Mouse (Mus musculus): ENCODE results near the gene Bco2. TPM values are rescaled to one million over a fixed set of nuclear protein-coding genes. Genes with fewer than 3 reads are reported as not detected.

The Bco2 gene
- 0.17 and 0.19 TPM in 2 replicates for polyA plus RNA-seq (2015; fragmentation: Nextera tagmentation; extraction: Ambion mirVana)

GRCm38 (mm10) chr9:50555094-50555446, at the start of gene Bco2:
Gene Bco2 (minus strand): TSS chr9:50555181.

DNA sequence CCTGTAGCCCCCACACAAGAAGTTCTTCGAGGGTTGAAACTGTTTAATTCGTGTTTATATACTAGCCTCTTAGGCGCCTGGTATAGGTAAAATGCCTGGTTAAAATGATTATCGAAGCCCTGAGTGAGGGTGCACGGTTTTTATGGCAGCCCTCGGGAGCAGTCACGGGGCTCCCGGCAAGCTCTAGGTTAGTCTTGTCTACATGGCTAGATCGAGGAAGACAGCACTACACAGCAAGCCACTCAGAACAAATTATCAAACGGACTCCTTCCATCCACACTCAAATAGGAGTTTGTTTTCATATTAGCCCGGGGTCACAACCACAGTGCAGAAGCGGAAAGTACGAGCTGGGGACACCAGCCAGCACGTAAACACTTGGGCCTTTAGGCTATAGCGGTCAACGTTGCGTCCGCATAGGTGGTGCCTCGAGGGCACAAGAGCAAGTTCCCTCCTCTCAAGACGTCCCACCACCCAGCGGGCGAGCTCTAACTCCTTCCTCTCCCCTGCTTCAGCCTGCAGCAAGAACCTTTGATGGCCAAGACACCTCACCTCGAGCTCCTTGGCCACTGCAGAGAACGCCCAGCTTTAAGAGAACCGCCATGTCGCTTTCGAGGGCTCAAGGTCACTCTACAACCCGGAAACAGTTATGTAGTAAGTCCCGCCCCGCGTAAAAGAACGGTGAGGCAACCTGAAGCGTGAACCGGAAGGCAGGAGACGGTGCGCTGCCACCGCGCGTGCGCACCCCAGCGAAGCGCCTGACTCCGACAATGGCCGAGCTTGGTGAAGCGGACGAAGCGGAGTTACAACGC, 48.4 kb upstream of the Bco2 start, which contains the start of the genes Sdhd and Timm8b:
Sdhd (minus strand) TSS at position 624 of the 809 bp plus-strand sequence.
Timm8b (plus strand) TSS at position 722 of the 809 bp plus-strand sequence.

DNA sequence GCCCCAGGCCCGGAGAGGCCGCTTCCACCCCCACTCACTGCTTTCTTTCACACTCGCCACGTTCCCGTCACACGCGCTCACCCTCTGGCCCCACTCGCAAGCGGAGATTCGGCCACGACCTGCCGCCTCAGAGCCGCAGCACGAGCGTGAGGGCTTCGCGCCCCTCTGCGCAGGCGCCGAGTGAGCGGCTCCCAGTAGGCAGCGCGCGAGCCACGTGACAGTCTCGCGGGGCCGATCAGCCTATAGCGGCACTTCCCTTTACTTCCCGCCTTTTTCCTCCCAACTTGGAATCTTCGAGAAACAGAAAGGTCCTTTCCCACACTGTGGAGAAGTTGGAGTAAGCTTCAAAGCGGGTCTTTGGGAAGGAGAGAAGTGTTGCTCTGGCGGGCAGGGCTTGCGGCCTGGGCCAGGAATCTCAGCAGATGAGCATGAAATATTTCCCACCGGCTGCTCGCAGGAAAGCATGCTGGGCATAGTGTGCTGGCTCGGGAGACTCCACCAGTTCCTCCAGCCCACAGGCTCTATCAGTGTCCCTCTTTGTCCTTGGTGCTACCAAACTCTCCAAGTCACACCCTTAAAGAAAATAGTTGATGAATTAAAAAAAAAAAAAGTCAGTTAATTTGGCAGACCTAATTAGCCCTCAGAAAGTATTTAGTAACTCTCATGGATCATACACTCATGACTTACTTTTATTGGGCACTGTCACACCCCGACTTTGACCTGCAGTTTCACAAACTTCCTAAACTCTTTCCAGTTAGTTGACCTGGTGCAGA, 6.3 kb upstream of the Bco2 start, which contains the start of gene Tex12:
Tex12 (minus strand) TSS at position 181 of the 773 bp plus-strand sequence.

DNA sequence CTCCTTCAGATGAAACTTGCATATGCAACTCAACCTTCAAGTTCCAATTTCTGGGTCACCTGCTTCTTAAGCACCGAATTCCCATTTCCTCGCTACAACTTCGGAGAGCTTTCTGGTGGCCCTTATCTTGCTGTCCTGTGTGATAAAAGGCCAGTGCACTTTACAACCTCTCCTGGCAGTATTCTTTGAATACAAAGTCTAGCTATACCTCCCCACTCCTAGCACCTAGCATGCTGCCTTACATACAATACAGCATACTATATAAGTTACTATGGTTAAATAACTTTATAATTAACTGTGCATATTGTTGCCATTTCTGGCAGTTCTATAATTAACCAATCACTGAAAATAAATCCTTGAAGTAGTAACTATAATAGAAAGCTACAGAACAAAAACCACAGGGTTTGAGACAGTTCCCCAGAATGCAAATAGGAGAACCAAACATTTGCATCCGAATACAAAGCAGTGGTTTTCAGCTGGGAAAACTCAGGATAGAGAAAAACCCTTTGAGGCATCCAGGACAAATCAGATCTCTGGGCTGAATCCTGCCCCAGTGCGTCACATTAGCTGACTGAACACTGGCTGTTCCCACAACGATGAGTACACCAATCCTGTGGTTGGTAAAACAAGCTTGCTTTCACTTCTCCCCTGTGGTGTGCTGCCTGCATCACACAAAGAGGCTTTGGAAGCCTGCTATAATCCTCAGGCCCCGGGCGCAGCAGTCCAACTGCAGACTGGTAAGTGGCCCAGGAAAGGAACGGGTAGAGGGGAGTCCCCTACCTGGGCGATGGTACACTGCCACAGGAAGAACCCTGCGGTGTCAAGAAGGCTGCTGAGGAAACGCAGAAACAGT, 514 bp downstream of the Bco2 start, which contains the start of gene Il18:
Il18 (plus strand) TSS at position 587 of the 853 bp plus-strand sequence.

DNA sequence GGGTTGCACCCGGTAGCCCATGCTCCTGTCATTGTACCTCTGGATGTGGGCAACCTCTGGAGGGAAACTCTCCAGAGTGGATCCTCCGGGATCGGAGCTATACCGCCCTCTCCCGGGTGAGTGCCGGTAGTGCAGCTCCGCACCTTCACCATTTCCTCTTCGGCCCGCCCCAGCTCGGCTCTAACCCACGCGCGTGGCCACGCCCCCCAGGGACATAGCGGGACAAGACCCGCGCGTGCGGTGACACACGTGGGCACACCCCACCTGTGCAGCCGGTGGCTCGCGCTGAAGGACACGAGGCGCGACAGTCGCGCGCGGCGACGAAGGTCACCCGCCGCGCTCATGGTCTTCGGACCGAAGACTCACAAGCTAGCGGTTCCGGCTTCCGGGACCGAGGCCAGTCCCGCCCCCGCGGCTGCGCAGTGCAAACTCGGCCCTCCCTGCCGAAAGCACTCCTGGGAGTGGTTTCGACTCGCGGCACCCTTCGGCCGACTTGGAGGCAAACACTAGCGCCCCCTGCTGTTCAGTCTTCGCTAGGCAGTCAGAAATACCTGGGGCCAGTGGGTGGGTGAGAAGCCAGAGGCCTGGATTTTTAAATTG, 26.6 kb downstream of the Bco2 start, which contains the start of gene Pts:
Pts (minus strand) TSS at position 432 of the 600 bp plus-strand sequence.

GRCm38 (mm10) chr9:50494311-50494710, 60.7 kb downstream of the Bco2 start, which contains the start of gene Plet1:
Gene Plet1 (plus strand): TSS chr9:50494525.

Other genes starting within 250 kb of the Bco2 start
- 135 and 175 TPM in 2 replicates for gene Rpl10-ps3, start 210.2 kb downstream of the Bco2 start, polyA plus RNA-seq (2015; fragmentation: Nextera tagmentation; extraction: Ambion mirVana)
- 0.19 and 0.72 TPM in 2 replicates for gene Plet1, start 60.7 kb downstream of the Bco2 start, polyA plus RNA-seq (2015; fragmentation: Nextera tagmentation; extraction: Ambion mirVana)
- gene Pts, start 26.5 kb downstream of the Bco2 start, polyA plus RNA-seq (2015; fragmentation: Nextera tagmentation; extraction: Ambion mirVana) = 51.1 and 58.1 TPM in 2 replicates
- 4.8 and 8.2 TPM in 2 replicates for gene Il18, start 354 bp downstream of the Bco2 start, polyA plus RNA-seq (2015; fragmentation: Nextera tagmentation; extraction: Ambion mirVana)
- not detected in 2 replicates for gene Tex12, start 6.1 kb upstream of the Bco2 start, polyA plus RNA-seq (2015; fragmentation: Nextera tagmentation; extraction: Ambion mirVana)
- gene Sdhd, start 48.6 kb upstream of the Bco2 start, polyA plus RNA-seq (2015; fragmentation: Nextera tagmentation; extraction: Ambion mirVana) = 647 and 653 TPM in 2 replicates
- gene Timm8b, start 48.7 kb upstream of the Bco2 start, polyA plus RNA-seq (2015; fragmentation: Nextera tagmentation; extraction: Ambion mirVana) = 233 and 251 TPM in 2 replicates
- gene Pih1d2, start 62.1 kb upstream of the Bco2 start, polyA plus RNA-seq (2015; fragmentation: Nextera tagmentation; extraction: Ambion mirVana) = 0.77 and 1.0 TPM in 2 replicates
- gene Nkapd1, start 62.3 kb upstream of the Bco2 start, polyA plus RNA-seq (2015; fragmentation: Nextera tagmentation; extraction: Ambion mirVana) = 11.4 and 11.5 TPM in 2 replicates
- 152 and 165 TPM in 2 replicates for gene Dlat, start 104.6 kb upstream of the Bco2 start, polyA plus RNA-seq (2015; fragmentation: Nextera tagmentation; extraction: Ambion mirVana)
- 5.2 and 6.3 TPM in 2 replicates for gene Dixdc1, start 184.3 kb upstream of the Bco2 start, polyA plus RNA-seq (2015; fragmentation: Nextera tagmentation; extraction: Ambion mirVana)
- 1.7 and 2.6 TPM in 2 replicates for gene 2310030G06Rik, start 191.4 kb upstream of the Bco2 start, polyA plus RNA-seq (2015; fragmentation: Nextera tagmentation; extraction: Ambion mirVana)
- gene Cryab, start 196.1 kb upstream of the Bco2 start, polyA plus RNA-seq (2015; fragmentation: Nextera tagmentation; extraction: Ambion mirVana) = 938 and 1,056 TPM in 2 replicates
- gene Hspb2, start 197.2 kb upstream of the Bco2 start, polyA plus RNA-seq (2015; fragmentation: Nextera tagmentation; extraction: Ambion mirVana) = 267 and 317 TPM in 2 replicates
- gene Fdxacb1, start 213.1 kb upstream of the Bco2 start, polyA plus RNA-seq (2015; fragmentation: Nextera tagmentation; extraction: Ambion mirVana) = 7.0 and 8.2 TPM in 2 replicates
- 12.8 and 17.6 TPM in 2 replicates for gene Alg9, start 219.8 kb upstream of the Bco2 start, polyA plus RNA-seq (2015; fragmentation: Nextera tagmentation; extraction: Ambion mirVana)
- 33.2 and 34.6 TPM in 2 replicates for gene 1110032A03Rik, start 220.3 kb upstream of the Bco2 start, polyA plus RNA-seq (2015; fragmentation: Nextera tagmentation; extraction: Ambion mirVana)

Measured in skeletal muscle tissue, postnatal 0 days (tissue).